ENCODE assay signal across 9 mouse cellular contexts in genomic region chr2:33642650-33643458, GRCm38 (mm10). TPM values are rescaled to one million over a fixed set of nuclear protein-coding genes. Genes with fewer than 3 reads are reported as not detected.
A peak's percentile ranks its signal among the peaks of the same experiment; 100 is the strongest.
DNase-seq lines count a peak whose midpoint lies in the region; ATAC-seq and TF ChIP-seq lines count a peak whose summit lies in the region.
"Had no signal": no experiment of that assay in that cellular context is flagged by ENCODE, and none has a peak within 500 bp of the region (broad histone marks: within the 10 kb centered on the region; RNA-seq: fewer than 3 reads in every experiment).

No protein-coding gene starts in this region.

- no peaks in the 10 kb centered on the region for H3K9me3 ChIP-seq in hindbrain, embryonic 15.5 days

- 2% methylated on average over 42 of the region's 42 CpGs for WGBS in hindbrain, embryonic 15.5 days

- TF ChIP-seq CTCF in gastrocnemius, adult 2 months (IDR thresholded peaks at IDR 0.05), result peak; percentile 99

- no peaks in the 10 kb centered on the region for H3K36me3 ChIP-seq in hindbrain, embryonic 15.5 days

- no peak overlapping the region for H3K27ac ChIP-seq in gastrocnemius, adult 2 months
- peak overlapping the region; percentile 69 for H3K27ac ChIP-seq in hindbrain, embryonic 15.5 days (replicated peaks)

- H3K4me2 ChIP-seq in hindbrain, embryonic 15.5 days, result peak overlapping the region; percentile 53

- H3K4me3 ChIP-seq in gastrocnemius, adult 2 months, result peak overlapping the region; percentile 47
- peak overlapping the region; percentile 39 for H3K4me3 ChIP-seq in hindbrain, embryonic 15.5 days

- intact Hi-C loops in gastrocnemius, adult 2 months (cut with DNase I), result loop anchor here (2.0 kb wide), 2 partner anchors 74 to 156 kb away; no protein-coding TSS in a partner anchor

- peak; percentile 90 for DNase-seq in ZHBTc4 (ENCODE audit: low read depth, low spot score)
- DNase-seq in cerebellum, postnatal 4 days (ENCODE audit: low spot score in 2 of 2), result peak; percentile 62 to 82
- peak; percentile 81 for DNase-seq in gastrocnemius, adult 2 months
- peak; percentile 12 for DNase-seq in left cerebral cortex, adult 11 months (ENCODE audit: low spot score)
- peak; percentile 77 to 83 for DNase-seq in lung, postnatal 4 days
- peak; percentile 77 for DNase-seq in right cerebral cortex, adult 18-20 months
- DNase-seq in urinary bladder, postnatal 10 days (ENCODE audit: low spot score), result peak; percentile 39

- peak overlapping the region; percentile 32 for H3K9ac ChIP-seq in hindbrain, embryonic 15.5 days

- peaks cover 17% of the 10 kb centered on the region for H3K4me1 ChIP-seq in hindbrain, embryonic 15.5 days (replicated peaks)

- H3K27me3 ChIP-seq in hindbrain, embryonic 15.5 days, result peaks cover 88% of the 10 kb centered on the region

- peak; percentile 55; the same call in 1 of the 2 replicates for ATAC-seq in hindbrain, embryonic 15.5 days (ENCODE audit: low FRiP score, low read depth)

RNA-seq across cellular contexts. Expression of gene Lmx1b, which starts 2.5 kb away (rescaled TPM):
- under 1 TPM; 0.18 to 0.25 TPM for total RNA-seq in gastrocnemius, adult 2 months (2021)
- 4.9 and 6.2 TPM in 2 replicates for polyA plus RNA-seq in hindbrain, embryonic 15.5 days (2015; fragmentation: Nextera tagmentation; extraction: Ambion mirVana)
- polyA plus RNA-seq: gonadal fat pad, adult 2 months had no signal

Comparison
In these comparisons a context has a peak if more than half of its experiments do, and no peak if none do; other contexts are left out.
1. DNase-seq: peak in every context shown above with its lines; median percentile 90 in ZHBTc4; 81 in gastrocnemius, adult 2 months; 80 in lung, postnatal 4 days; 77 in right cerebral cortex, adult 18-20 months; 72 in cerebellum, postnatal 4 days; 39 in urinary bladder, postnatal 10 days; 12 in left cerebral cortex, adult 11 months.